Mouse (Mus musculus): ENCODE results near the gene Crtc3. TPM values are rescaled to one million over a fixed set of nuclear protein-coding genes. Genes with fewer than 3 reads are reported as not detected.

Crtc3 gene
- polyA plus RNA-seq, 2 experiments, result 18.6 to 26.4 TPM

GRCm38 (mm10) chr7:80657896-80658295 lies 30.8 kb downstream of the Crtc3 start:
- peak; percentile 41; the same call in 1 of the 2 replicates for ATAC-seq (ENCODE audit: low FRiP score, low read depth)
- WGBS, result 37% methylated on average over 8 of the region's 8 CpGs
- H3K4me2 ChIP-seq (replicated peaks; ENCODE audit: low read depth, low read length, severe bottlenecking), result 0 out of 2 replicates have a peak overlapping the region, but pooled peaks have one; percentile 7

GRCm38 (mm10) chr7:80655350-80656013 lies 33.2 kb downstream of the Crtc3 start:
- DNase-seq (ENCODE audit: low spot score) (peak; percentile 37), ATAC-seq (ENCODE audit: low FRiP score, low read depth) (peak; percentile 17; the same call in 1 of the 2 replicates)
- TF ChIP-seq POLR2A (IDR thresholded peaks at IDR 0.05; ENCODE audit: borderline replicate concordance, extremely low read depth, insufficient read depth, insufficient read length), result no peak
- Histone ChIP-seq H3K4me2 (replicated peaks; ENCODE audit: low read depth, low read length, severe bottlenecking) (no peak overlapping the region), H3K9me3 (ENCODE audit: control insufficient read depth, low read length) (no peaks in the 10 kb centered on the region), H3K9ac (ENCODE audit: low read depth, low read length, severe bottlenecking) (no peak overlapping the region), H3K36me3 (ENCODE audit: control insufficient read depth, insufficient read depth, low read length) (peaks cover 3% of the 10 kb centered on the region; the same call in 1 of the 2 replicates), H3K4me1 (ENCODE audit: control insufficient read depth, insufficient read depth, low read length) (peaks cover 29% of the 10 kb centered on the region), H3K27me3 (ENCODE audit: control insufficient read depth, insufficient read depth, low read length) (no peaks in the 10 kb centered on the region), H3K27ac (replicated peaks; ENCODE audit: low read depth, low read length) (peak overlapping the region; percentile 73), H3K4me3 (replicated peaks; ENCODE audit: low read length) (no peak overlapping the region)
- WGBS, result 52% methylated on average over 6 of the region's 6 CpGs

More at GRCm38 (mm10) chr7:80657896-80658295, 30.8 kb downstream of the Crtc3 start:
- Histone ChIP-seq H3K27ac (replicated peaks; ENCODE audit: low read depth, low read length) (peak overlapping the region; percentile 65), H3K27me3 (ENCODE audit: control insufficient read depth, insufficient read depth, low read length) (no peaks in the 10 kb centered on the region), H3K4me1 (ENCODE audit: control insufficient read depth, insufficient read depth, low read length) (peaks cover 35% of the 10 kb centered on the region), H3K4me3 (replicated peaks; ENCODE audit: low read length) (no peak overlapping the region), H3K9ac (ENCODE audit: low read depth, low read length, severe bottlenecking) (no peak overlapping the region), H3K9me3 (ENCODE audit: control insufficient read depth, low read length) (no peaks in the 10 kb centered on the region), H3K36me3 (ENCODE audit: control insufficient read depth, insufficient read depth, low read length) (peaks cover 3% of the 10 kb centered on the region; the same call in 1 of the 2 replicates)
- peak; percentile 70 for DNase-seq (ENCODE audit: low spot score)
- no peak for TF ChIP-seq POLR2A (IDR thresholded peaks at IDR 0.05; ENCODE audit: borderline replicate concordance, extremely low read depth, insufficient read depth, insufficient read length)

GRCm38 (mm10) chr7:80654926-80655325 lies 33.8 kb downstream of the Crtc3 start:
- H3K9me3 ChIP-seq (ENCODE audit: control insufficient read depth, low read length), result no peaks in the 10 kb centered on the region
- no peak overlapping the region for H3K4me2 ChIP-seq (replicated peaks; ENCODE audit: low read depth, low read length, severe bottlenecking)
- peaks cover 29% of the 10 kb centered on the region for H3K4me1 ChIP-seq (ENCODE audit: control insufficient read depth, insufficient read depth, low read length)
- no peak overlapping the region for H3K4me3 ChIP-seq (replicated peaks; ENCODE audit: low read length)
- H3K27me3 ChIP-seq (ENCODE audit: control insufficient read depth, insufficient read depth, low read length), result no peaks in the 10 kb centered on the region
- no peak overlapping the region for H3K9ac ChIP-seq (ENCODE audit: low read depth, low read length, severe bottlenecking)
- peaks cover 3% of the 10 kb centered on the region; the same call in 1 of the 2 replicates for H3K36me3 ChIP-seq (ENCODE audit: control insufficient read depth, insufficient read depth, low read length)
- DNase-seq (ENCODE audit: low spot score) (no peak), ATAC-seq (ENCODE audit: low FRiP score, low read depth) (no peak)
- peak overlapping the region; percentile 73; the same call in 1 of the 2 replicates for H3K27ac ChIP-seq (replicated peaks; ENCODE audit: low read depth, low read length)
- no peak for TF ChIP-seq POLR2A (IDR thresholded peaks at IDR 0.05; ENCODE audit: borderline replicate concordance, extremely low read depth, insufficient read depth, insufficient read length)
- WGBS, result 80% methylated on average over 5 of the region's 5 CpGs

GRCm38 (mm10) chr7:80654393-80654792 lies 34.3 kb downstream of the Crtc3 start:
- H3K4me1 ChIP-seq (ENCODE audit: control insufficient read depth, insufficient read depth, low read length), result peaks cover 29% of the 10 kb centered on the region
- no peak overlapping the region for H3K9ac ChIP-seq (ENCODE audit: low read depth, low read length, severe bottlenecking)
- no peaks in the 10 kb centered on the region for H3K36me3 ChIP-seq (ENCODE audit: control insufficient read depth, insufficient read depth, low read length)
- TF ChIP-seq POLR2A (IDR thresholded peaks at IDR 0.05; ENCODE audit: borderline replicate concordance, extremely low read depth, insufficient read depth, insufficient read length), result no peak
- H3K27ac ChIP-seq (replicated peaks; ENCODE audit: low read depth, low read length), result no peak overlapping the region
- no peaks in the 10 kb centered on the region for H3K27me3 ChIP-seq (ENCODE audit: control insufficient read depth, insufficient read depth, low read length)
- H3K9me3 ChIP-seq (ENCODE audit: control insufficient read depth, low read length), result no peaks in the 10 kb centered on the region
- WGBS, result 87% methylated on average over 7 of the region's 7 CpGs
- no peak overlapping the region for H3K4me3 ChIP-seq (replicated peaks; ENCODE audit: low read length)
- no peak for ATAC-seq (ENCODE audit: low FRiP score, low read depth)
- no peak for DNase-seq (ENCODE audit: low spot score)
- H3K4me2 ChIP-seq (replicated peaks; ENCODE audit: low read depth, low read length, severe bottlenecking), result no peak overlapping the region

- Histone ChIP-seq H3K36me3 (ENCODE audit: control insufficient read depth, insufficient read depth, low read length) (no peaks in the 10 kb centered on the region), H3K4me2 (replicated peaks; ENCODE audit: low read depth, low read length, severe bottlenecking) (no peak overlapping the region), H3K27ac (replicated peaks; ENCODE audit: low read depth, low read length) (no peak overlapping the region), H3K4me1 (ENCODE audit: control insufficient read depth, insufficient read depth, low read length) (peaks cover 29% of the 10 kb centered on the region), H3K9ac (ENCODE audit: low read depth, low read length, severe bottlenecking) (no peak overlapping the region), H3K4me3 (replicated peaks; ENCODE audit: low read length) (no peak overlapping the region), H3K27me3 (ENCODE audit: control insufficient read depth, insufficient read depth, low read length) (no peaks in the 10 kb centered on the region), H3K9me3 (ENCODE audit: control insufficient read depth, low read length) (no peaks in the 10 kb centered on the region)
- ATAC-seq (ENCODE audit: low FRiP score, low read depth), result no peak
- WGBS, result 89% methylated on average over 7 of the region's 7 CpGs
- no peak for TF ChIP-seq POLR2A (IDR thresholded peaks at IDR 0.05; ENCODE audit: borderline replicate concordance, extremely low read depth, insufficient read depth, insufficient read length)
- DNase-seq (ENCODE audit: low spot score), result no peak
Observed at GRCm38 (mm10) chr7:80653971-80654370, 34.7 kb downstream of the Crtc3 start.

Measured in limb, embryonic 14.5 days (tissue).